ENCODE assay signal across 17 mouse cellular contexts in the genomic region with DNA sequence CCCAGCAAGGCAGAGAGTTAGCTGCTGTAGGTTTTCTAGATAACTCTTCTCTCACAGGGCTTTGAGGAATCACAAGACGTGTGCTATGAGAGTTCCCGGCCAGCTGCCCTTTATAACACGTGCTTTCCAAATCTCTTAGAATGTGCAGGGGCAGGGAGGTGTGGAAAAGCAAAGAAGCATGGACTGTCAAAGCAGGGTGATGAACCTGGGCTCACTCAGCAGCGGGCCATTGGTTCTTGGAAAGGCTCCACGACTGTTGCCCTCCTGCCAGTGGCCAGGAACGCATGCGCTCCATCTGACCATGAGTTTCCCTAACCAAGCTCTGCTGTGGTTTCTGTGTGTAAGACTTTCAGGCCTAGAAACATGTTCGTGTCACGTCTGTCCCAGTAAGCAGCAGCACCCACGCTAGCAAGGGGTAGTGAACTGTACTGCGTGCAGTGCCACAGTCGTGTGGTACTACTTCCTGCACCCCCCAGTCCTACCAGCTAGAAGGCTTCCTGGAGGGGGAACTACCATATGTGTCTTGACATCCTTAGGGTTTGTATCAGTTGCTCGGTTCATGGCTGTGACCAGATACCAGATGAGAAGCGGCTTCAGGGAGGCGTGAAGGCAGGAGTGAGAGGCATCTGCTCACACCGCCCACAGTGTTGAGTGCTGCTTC.
DNase-seq lines count a peak whose midpoint lies in the region; ATAC-seq and TF ChIP-seq lines count a peak whose summit lies in the region.
"Had no signal": no experiment of that assay in that cellular context is flagged by ENCODE, and none has a peak within 500 bp of the region (broad histone marks: within the 10 kb centered on the region; RNA-seq: fewer than 3 reads in every experiment).

No protein-coding gene starts in this region.

- H3K4me3 ChIP-seq in heart, embryonic 15.5 days, result no peak overlapping the region
- no peak overlapping the region for H3K4me3 ChIP-seq in liver, embryonic 13.5 days (replicated peaks)
- H3K4me3 ChIP-seq in liver, postnatal 0 days (ENCODE audit: low read depth, low read length), result no peak overlapping the region
- H3K4me3 ChIP-seq in lung, postnatal 0 days (ENCODE audit: low read depth, low read length), result no peak overlapping the region
- H3K4me3 ChIP-seq: embryonic facial prominence, embryonic 10.5 days; hindbrain, embryonic 15.5 days; limb, embryonic 12.5 days; midbrain, embryonic 12.5 days; myocyte had no signal

- TF ChIP-seq CTCF in liver, postnatal 0 days (IDR thresholded peaks at IDR 0.05; ENCODE audit: low read depth), result no peak
- no peak for TF ChIP-seq CTCF in lung, postnatal 0 days (IDR thresholded peaks at IDR 0.05)

- no peak overlapping the region for H3K9ac ChIP-seq in heart, embryonic 15.5 days
- no peak overlapping the region for H3K9ac ChIP-seq in liver, embryonic 13.5 days
- no peak overlapping the region for H3K9ac ChIP-seq in liver, postnatal 0 days (replicated peaks)
- no peak overlapping the region for H3K9ac ChIP-seq in lung, postnatal 0 days (replicated peaks; ENCODE audit: low read depth)
- H3K9ac ChIP-seq: hindbrain, embryonic 15.5 days; limb, embryonic 12.5 days; midbrain, embryonic 12.5 days had no signal

- TF ChIP-seq EP300 in liver, postnatal 0 days (IDR thresholded peaks at IDR 0.05; ENCODE audit: low read depth), result no peak
- TF ChIP-seq EP300 in lung, postnatal 0 days (IDR thresholded peaks at IDR 0.05), result no peak

- peaks cover 32% of the 10 kb centered on the region for H3K36me3 ChIP-seq in heart, embryonic 15.5 days
- peaks cover 9% of the 10 kb centered on the region; the same call in 1 of the 2 replicates for H3K36me3 ChIP-seq in liver, embryonic 13.5 days
- H3K36me3 ChIP-seq in liver, postnatal 0 days (replicated peaks; ENCODE audit: insufficient read depth, low read length), result peaks cover 7% of the 10 kb centered on the region
- no peaks in the 10 kb centered on the region for H3K36me3 ChIP-seq in lung, postnatal 0 days (ENCODE audit: insufficient read depth, low read length)
- H3K36me3 ChIP-seq: hindbrain, embryonic 15.5 days; midbrain, embryonic 12.5 days had no signal

- no peak for DNase-seq in heart, postnatal 14 days
- no peak for DNase-seq in liver, embryonic 13.5 days
- no peak for DNase-seq in liver, postnatal 0 days
- DNase-seq in adipocyte (ENCODE audit: low spot score), result peak; percentile 52
- DNase-seq in naive thymus-derived CD4-positive, alpha-beta T cell, adult 2 months (ENCODE audit: low read depth), result peak; percentile 46
- no peak for DNase-seq in layer of hippocampus, adult 8-10 months (ENCODE audit: low spot score in 2 of 2)
- DNase-seq in lung, postnatal 0 days (ENCODE audit: low spot score), result no peak
- DNase-seq: heart, postnatal 10 days; lung, adult 18-20 months; lung, postnatal 4 days; right cerebral cortex, adult 18-20 months had no signal

- peak overlapping the region; percentile 32 for H3K27ac ChIP-seq in heart, embryonic 15.5 days
- H3K27ac ChIP-seq in liver, embryonic 13.5 days, result 0 out of 2 replicates have a peak overlapping the region, but pooled peaks have one; percentile 1
- H3K27ac ChIP-seq in liver, postnatal 0 days (ENCODE audit: low read depth), result no peak overlapping the region
- H3K27ac ChIP-seq in lung, postnatal 0 days (ENCODE audit: low read length), result no peak overlapping the region
- H3K27ac ChIP-seq: embryonic facial prominence, embryonic 10.5 days; hindbrain, embryonic 15.5 days; limb, embryonic 12.5 days; midbrain, embryonic 12.5 days had no signal

- intact Hi-C loops in heart, postnatal 14 days (cut with DNase I), result no loop called here

- no peak overlapping the region for H3K4me2 ChIP-seq in heart, embryonic 15.5 days
- no peak overlapping the region for H3K4me2 ChIP-seq in liver, embryonic 13.5 days
- no peak overlapping the region for H3K4me2 ChIP-seq in liver, postnatal 0 days (ENCODE audit: low read depth, low read length)
- H3K4me2 ChIP-seq in lung, postnatal 0 days (replicated peaks; ENCODE audit: low read depth, low read length), result no peak overlapping the region
- H3K4me2 ChIP-seq: hindbrain, embryonic 15.5 days; limb, embryonic 12.5 days; midbrain, embryonic 12.5 days had no signal

- WGBS in heart, embryonic 15.5 days, result 71% methylated on average over 16 of the region's 16 CpGs
- 83% methylated on average over 16 of the region's 16 CpGs for WGBS in liver, embryonic 13.5 days (ENCODE audit: insufficient replicate concordance)
- 84% methylated on average over 16 of the region's 16 CpGs for WGBS in liver, postnatal 0 days (ENCODE audit: insufficient replicate concordance)
- WGBS in lung, postnatal 0 days, result 91% methylated on average over 16 of the region's 16 CpGs

- peaks cover 11% of the 10 kb centered on the region; the same call in 1 of the 2 replicates for H3K4me1 ChIP-seq in heart, embryonic 15.5 days (replicated peaks)
- H3K4me1 ChIP-seq in liver, embryonic 13.5 days (replicated peaks), result peaks cover 37% of the 10 kb centered on the region
- H3K4me1 ChIP-seq in liver, postnatal 0 days (ENCODE audit: insufficient read depth), result peaks cover 13% of the 10 kb centered on the region
- H3K4me1 ChIP-seq in lung, postnatal 0 days (ENCODE audit: insufficient read depth, low read depth, low read length), result no peaks in the 10 kb centered on the region
- H3K4me1 ChIP-seq: hindbrain, embryonic 15.5 days; limb, embryonic 12.5 days; midbrain, embryonic 12.5 days had no signal

- no peaks in the 10 kb centered on the region for H3K9me3 ChIP-seq in heart, embryonic 15.5 days (replicated peaks)
- no peaks in the 10 kb centered on the region for H3K9me3 ChIP-seq in liver, embryonic 13.5 days (replicated peaks)
- H3K9me3 ChIP-seq in liver, postnatal 0 days (ENCODE audit: low read length), result no peaks in the 10 kb centered on the region
- no peaks in the 10 kb centered on the region for H3K9me3 ChIP-seq in lung, postnatal 0 days (ENCODE audit: low read length)
- H3K9me3 ChIP-seq: embryonic facial prominence, embryonic 10.5 days; hindbrain, embryonic 15.5 days; limb, embryonic 12.5 days; midbrain, embryonic 12.5 days had no signal

- no peaks in the 10 kb centered on the region for H3K27me3 ChIP-seq in heart, embryonic 15.5 days
- no peaks in the 10 kb centered on the region for H3K27me3 ChIP-seq in liver, embryonic 13.5 days
- no peaks in the 10 kb centered on the region for H3K27me3 ChIP-seq in liver, postnatal 0 days (ENCODE audit: insufficient read depth, low read length)
- no peaks in the 10 kb centered on the region for H3K27me3 ChIP-seq in lung, postnatal 0 days (replicated peaks; ENCODE audit: insufficient read depth, low read length)
- H3K27me3 ChIP-seq: hindbrain, embryonic 15.5 days; limb, embryonic 12.5 days; midbrain, embryonic 12.5 days had no signal

- peak; percentile 47; the same call in 1 of the 2 replicates for ATAC-seq in heart, embryonic 15.5 days (replicated peaks; ENCODE audit: insufficient number of reproducible peaks, insufficient read depth, low FRiP score, low read depth)
- ATAC-seq in liver, embryonic 13.5 days (ENCODE audit: low read depth), result no peak
- ATAC-seq in liver, postnatal 0 days, result no peak
- ATAC-seq in lung, postnatal 0 days, result no peak

Comparison
In these comparisons a context has a peak if more than half of its experiments do, and no peak if none do; other contexts are left out.
1. H3K27ac ChIP-seq: peak in heart, embryonic 15.5 days (single experiment) and liver, embryonic 13.5 days (single experiment); none in liver, postnatal 0 days (single experiment) and lung, postnatal 0 days (single experiment).
2. DNase-seq: peak in adipocyte (single experiment) and naive thymus-derived CD4-positive, alpha-beta T cell, adult 2 months (single experiment); none in heart, postnatal 14 days (0 of 2), liver, embryonic 13.5 days (single experiment), liver, postnatal 0 days (single experiment), layer of hippocampus, adult 8-10 months (0 of 2) and lung, postnatal 0 days (single experiment).